Mouse (Mus musculus): ENCODE results near the gene Ttll12. TPM values are rescaled to one million over a fixed set of nuclear protein-coding genes. Genes with fewer than 3 reads are reported as not detected.

The Ttll12 gene
- total and polyA plus RNA-seq, 3 experiments = 21.9 to 40.0 (median 31.1) TPM

DNA sequence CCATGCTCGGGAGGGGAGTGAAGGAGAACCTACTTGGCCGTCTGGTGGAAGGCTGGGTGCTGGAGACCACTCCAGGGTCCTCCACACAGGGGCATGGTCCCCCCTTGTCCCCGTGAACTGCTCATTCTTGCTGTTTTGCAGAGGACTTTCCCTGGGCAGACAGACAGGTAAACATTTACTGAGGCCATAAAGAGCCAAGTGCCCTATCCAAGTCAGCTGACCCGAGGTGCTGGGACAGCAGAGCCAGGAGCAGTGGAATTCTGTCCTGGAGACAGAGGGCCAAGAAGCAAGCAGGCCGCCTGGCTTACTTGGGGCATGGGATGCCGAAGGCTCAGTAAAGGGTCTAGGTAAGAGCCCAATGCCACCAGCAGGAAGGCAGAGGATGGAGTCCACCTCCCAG, 64.3 kb downstream of the Ttll12 start:
- Histone ChIP-seq H3K27ac (ENCODE audit: insufficient read depth, low read depth) (no peak overlapping the region), H3K4me3 (replicated peaks in 1 of 3; ENCODE audit: low read depth in 2 of 3, low read length in 2 of 3, poor library complexity in 1 of 3) (no peak overlapping the region), H3K27me3 (replicated peaks) (peaks cover 51% of the 10 kb centered on the region), H3K36me3 (replicated peaks in 1 of 2; ENCODE audit: control insufficient read depth in 1 of 2, insufficient read depth in 1 of 2, low read length in 1 of 2) (no peaks in the 10 kb centered on the region), H3K4me2 (ENCODE audit: insufficient read depth, low read depth, poor library complexity, severe bottlenecking) (no peak overlapping the region), H3K9me3 (replicated peaks; ENCODE audit: low read length) (peaks cover 10% of the 10 kb centered on the region), H3K4me1 (ENCODE audit: control insufficient read depth in 1 of 2, insufficient read depth in 2 of 2) (peaks cover 11 to 24% of the 10 kb centered on the region in 2 experiments), H3K79me2 (replicated peaks; ENCODE audit: control insufficient read depth, extremely low read depth, insufficient read depth, poor library complexity, severe bottlenecking) (no peaks in the 10 kb centered on the region), H3K9ac (ENCODE audit: insufficient read depth, low read depth) (no peak overlapping the region)
- TF ChIP-seq MAX (IDR thresholded peaks at IDR 0.05; ENCODE audit: low read length) (no peak), MAFK (IDR thresholded peaks at IDR 0.05; ENCODE audit: insufficient replicate concordance, low read length) (no peak), ZKSCAN1 (IDR thresholded peaks at IDR 0.05; ENCODE audit: borderline replicate concordance, low read depth, low read length) (no peak), JUN (IDR thresholded peaks at IDR 0.05; ENCODE audit: insufficient read depth, low read depth, low read length) (no peak), SMC3 (IDR thresholded peaks at IDR 0.05; ENCODE audit: low read depth, low read length) (no peak), MYC (IDR thresholded peaks at IDR 0.05; ENCODE audit: low read depth, low read length) (no peak), TBP (conservative IDR thresholded peaks at IDR 0.05; ENCODE audit: low read depth, low read length) (no peak), CHD2 (IDR thresholded peaks at IDR 0.05; ENCODE audit: low read length) (no peak), USF2 (conservative IDR thresholded peaks at IDR 0.05; ENCODE audit: low read depth, low read length) (no peak), ZC3H11A (IDR thresholded peaks at IDR 0.05; ENCODE audit: low read depth, low read length) (no peak), NELFE (IDR thresholded peaks at IDR 0.05; ENCODE audit: low read depth, low read length) (no peak), POLR2A (IDR thresholded peaks at IDR 0.05; ENCODE audit: low read depth, low read length) (no peak)
- DNase-seq (ENCODE audit: extremely low read depth) = no peak
- dilution Hi-C loops (cut with MboI; ENCODE audit: extremely low pct_ligation_motif_present, extremely low pct_unique_long_range_greater_than_20kb, low sequenced_read_pairs) = no loop called here
- in situ Hi-C loops (cut with MboI; ENCODE audit: low pct_ligation_motif_present, low pct_unique_long_range_greater_than_20kb, low sequenced_read_pairs) = no loop called here

DNA sequence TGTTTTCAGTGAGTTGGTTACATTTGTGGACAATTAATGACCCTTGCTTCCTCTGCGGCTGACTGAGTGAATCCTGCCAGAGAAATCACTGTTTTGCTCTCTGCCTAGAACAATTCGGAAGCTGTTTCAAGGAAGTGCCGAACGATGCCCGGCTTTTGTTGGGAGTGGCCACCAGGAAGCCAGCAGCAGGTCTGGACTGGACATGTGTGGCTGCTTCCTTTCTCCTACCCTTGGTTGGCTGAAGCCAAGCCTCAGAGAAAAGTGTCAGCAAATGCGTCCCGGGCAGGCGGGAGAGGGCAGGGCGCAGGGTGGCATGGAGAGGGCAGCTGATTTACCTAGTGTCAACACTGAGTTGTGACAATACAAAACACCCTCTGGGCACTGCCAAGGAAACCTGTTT, 64.7 kb downstream of the Ttll12 start:
- H3K9me3 ChIP-seq (replicated peaks; ENCODE audit: low read length) = peaks cover 10% of the 10 kb centered on the region
- H3K36me3 ChIP-seq (replicated peaks in 1 of 2; ENCODE audit: control insufficient read depth in 1 of 2, insufficient read depth in 1 of 2, low read length in 1 of 2) = no peaks in the 10 kb centered on the region
- H3K4me3 ChIP-seq (replicated peaks in 1 of 3; ENCODE audit: low read depth in 2 of 3, low read length in 2 of 3, poor library complexity in 1 of 3) = no peak overlapping the region
- no peak overlapping the region for H3K4me2 ChIP-seq (ENCODE audit: insufficient read depth, low read depth, poor library complexity, severe bottlenecking)
- dilution Hi-C loops (cut with MboI; ENCODE audit: extremely low pct_ligation_motif_present, extremely low pct_unique_long_range_greater_than_20kb, low sequenced_read_pairs) (no loop called here), in situ Hi-C loops (cut with MboI; ENCODE audit: low pct_ligation_motif_present, low pct_unique_long_range_greater_than_20kb, low sequenced_read_pairs) (no loop called here)
- H3K9ac ChIP-seq (ENCODE audit: insufficient read depth, low read depth) = no peak overlapping the region
- DNase-seq (ENCODE audit: extremely low read depth) = no peak
- no peak overlapping the region for H3K27ac ChIP-seq (ENCODE audit: insufficient read depth, low read depth)
- H3K4me1 ChIP-seq (ENCODE audit: control insufficient read depth in 1 of 2, insufficient read depth in 2 of 2) = peaks cover 10 to 20% of the 10 kb centered on the region in 2 experiments; a peak in 3 of 4 replicates
- TF ChIP-seq MXI1 (IDR thresholded peaks at IDR 0.05; ENCODE audit: low read depth, low read length) (no peak), MAX (IDR thresholded peaks at IDR 0.05; ENCODE audit: low read length) (no peak), PAX5 (IDR thresholded peaks at IDR 0.05; ENCODE audit: low read length) (no peak), POLR2AphosphoS2 (IDR thresholded peaks at IDR 0.05; ENCODE audit: low read depth, low read length) (no peak), ZNF384 (IDR thresholded peaks at IDR 0.05; ENCODE audit: low read depth, low read length) (no peak), SIN3A (IDR thresholded peaks at IDR 0.05; ENCODE audit: low read length) (no peak), MAZ (IDR thresholded peaks at IDR 0.05; ENCODE audit: low read depth, low read length) (no peak), MYC (IDR thresholded peaks at IDR 0.05; ENCODE audit: low read depth, low read length) (no peak), E2F4 (IDR thresholded peaks at IDR 0.05; ENCODE audit: insufficient replicate concordance, low read depth, low read length) (no peak), EP300 (IDR thresholded peaks at IDR 0.05; ENCODE audit: low read length) (no peak), ETS1 (conservative IDR thresholded peaks at IDR 0.05; ENCODE audit: low read depth, low read length) (no peak), POLR2A (IDR thresholded peaks at IDR 0.05; ENCODE audit: low read depth, low read length) (no peak), ZC3H11A (IDR thresholded peaks at IDR 0.05; ENCODE audit: low read depth, low read length) (no peak)
- no peaks in the 10 kb centered on the region for H3K79me2 ChIP-seq (replicated peaks; ENCODE audit: control insufficient read depth, extremely low read depth, insufficient read depth, poor library complexity, severe bottlenecking)
- H3K27me3 ChIP-seq (replicated peaks) = peaks cover 56% of the 10 kb centered on the region
